Mouse (Mus musculus) kidney, postnatal 10 days (tissue): ENCODE data around the gene Gapdh.
"Not testable (repeated sequence)": the region's sequence is repeated elsewhere in the genome, so short reads cannot be mapped to it uniquely, and the experiment has no call there.

Experiments
- DNase-seq: peaks from one replicate; pipeline ENCODE4 v3.0.0; 2021; ENCODE audit warnings: mixed read lengths

The Gapdh gene

DNA sequence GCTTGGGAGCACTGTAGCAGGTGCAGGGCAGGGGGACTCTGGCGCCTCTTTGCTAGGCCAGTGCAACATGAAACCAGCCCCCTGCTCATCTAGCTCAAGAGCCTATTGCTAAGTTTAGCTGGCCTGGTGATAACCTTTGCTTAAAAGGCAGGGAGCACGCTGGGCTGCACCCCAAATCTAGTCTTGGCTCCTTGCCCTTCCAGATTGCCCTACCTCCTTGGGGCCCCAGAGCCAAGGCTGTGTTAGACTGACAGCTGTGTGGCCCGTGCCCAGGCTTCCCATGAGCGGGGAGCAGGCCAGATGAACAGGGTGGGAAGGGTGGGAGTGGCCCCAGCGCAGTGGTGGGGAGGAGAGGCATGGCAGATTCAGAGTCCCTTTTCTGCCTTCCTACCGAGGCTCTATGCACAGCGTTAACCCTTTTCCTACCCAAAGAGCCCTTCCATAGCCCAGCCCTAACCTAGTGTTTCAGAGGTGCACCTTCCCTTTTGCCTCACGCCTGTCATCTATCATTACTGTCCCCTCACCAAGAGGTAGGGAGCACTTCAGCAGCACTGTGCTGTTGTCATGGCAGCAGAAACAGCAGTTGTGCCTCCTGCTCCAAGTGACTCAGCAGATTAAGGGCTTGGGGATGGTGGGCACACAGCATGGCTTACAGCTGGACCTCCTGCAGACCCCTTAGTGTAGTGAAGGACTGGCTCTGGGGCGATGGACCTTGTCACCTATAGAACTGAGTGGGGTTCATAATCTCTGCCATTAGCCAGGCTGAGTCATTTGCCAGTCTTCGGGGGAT lies 789 bp upstream of the Gapdh start:
- DNase-seq, result peak; percentile 41

DNA sequence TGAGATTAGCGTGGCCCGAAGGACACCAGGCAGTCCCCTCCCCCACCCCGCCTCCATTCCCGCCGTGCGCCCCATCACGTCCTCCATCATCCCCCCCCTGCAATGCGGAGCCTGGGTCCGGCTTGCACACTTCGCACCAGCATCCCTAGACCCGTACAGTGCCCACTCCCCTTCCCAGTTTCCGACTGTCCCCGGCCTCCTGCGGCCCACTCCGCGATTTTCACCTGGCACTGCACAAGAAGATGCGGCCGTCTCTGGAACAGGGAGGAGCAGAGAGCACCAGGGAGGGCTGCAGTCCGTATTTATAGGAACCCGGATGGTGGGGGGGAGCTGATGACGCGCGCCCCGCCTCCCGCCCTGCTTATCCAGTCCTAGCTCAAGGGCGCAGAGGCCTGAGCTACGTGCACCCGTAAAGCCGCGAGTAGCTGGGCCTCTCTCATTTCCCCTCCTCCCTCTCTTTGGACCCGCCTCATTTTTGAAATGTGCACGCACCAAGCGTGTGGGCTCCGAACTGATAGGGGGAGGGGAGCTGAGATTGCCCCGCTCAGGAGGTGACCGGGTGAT lies 857 bp downstream of the Gapdh start:
- DNase-seq, result peak; percentile 98

DNA sequence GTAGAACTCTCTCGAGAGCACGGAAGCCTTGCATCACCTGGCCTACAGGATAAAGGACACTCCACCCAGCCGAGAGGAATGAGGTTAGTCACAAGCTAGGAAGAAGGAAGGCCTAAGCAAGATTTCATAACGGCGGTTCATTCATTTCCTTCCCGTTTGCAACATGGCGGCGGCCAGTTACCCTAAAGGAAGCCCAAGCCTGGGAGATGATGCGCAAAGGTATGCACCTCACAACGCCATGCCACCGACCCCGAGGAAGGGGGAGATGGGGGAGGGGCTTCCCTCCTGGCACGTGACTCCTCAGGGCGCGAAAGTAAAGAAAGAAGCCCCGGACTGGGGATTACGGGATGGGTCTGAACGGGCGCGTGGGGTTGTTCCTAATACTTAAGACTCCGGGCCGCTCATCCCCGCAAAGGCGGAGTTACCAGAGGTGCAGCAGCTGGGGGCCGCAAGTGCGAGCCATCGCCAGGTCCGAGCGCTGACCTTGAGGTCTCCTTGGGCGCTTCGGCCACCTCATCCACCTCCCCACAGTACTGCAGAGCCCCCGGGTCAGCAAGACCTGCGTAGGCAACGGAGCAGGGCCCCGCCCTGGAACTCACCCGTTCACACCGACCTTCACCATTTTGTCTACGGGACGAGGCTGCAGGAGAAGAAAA lies 1.5 kb downstream of the Gapdh start:
- DNase-seq, result peak; percentile 81

DNA sequence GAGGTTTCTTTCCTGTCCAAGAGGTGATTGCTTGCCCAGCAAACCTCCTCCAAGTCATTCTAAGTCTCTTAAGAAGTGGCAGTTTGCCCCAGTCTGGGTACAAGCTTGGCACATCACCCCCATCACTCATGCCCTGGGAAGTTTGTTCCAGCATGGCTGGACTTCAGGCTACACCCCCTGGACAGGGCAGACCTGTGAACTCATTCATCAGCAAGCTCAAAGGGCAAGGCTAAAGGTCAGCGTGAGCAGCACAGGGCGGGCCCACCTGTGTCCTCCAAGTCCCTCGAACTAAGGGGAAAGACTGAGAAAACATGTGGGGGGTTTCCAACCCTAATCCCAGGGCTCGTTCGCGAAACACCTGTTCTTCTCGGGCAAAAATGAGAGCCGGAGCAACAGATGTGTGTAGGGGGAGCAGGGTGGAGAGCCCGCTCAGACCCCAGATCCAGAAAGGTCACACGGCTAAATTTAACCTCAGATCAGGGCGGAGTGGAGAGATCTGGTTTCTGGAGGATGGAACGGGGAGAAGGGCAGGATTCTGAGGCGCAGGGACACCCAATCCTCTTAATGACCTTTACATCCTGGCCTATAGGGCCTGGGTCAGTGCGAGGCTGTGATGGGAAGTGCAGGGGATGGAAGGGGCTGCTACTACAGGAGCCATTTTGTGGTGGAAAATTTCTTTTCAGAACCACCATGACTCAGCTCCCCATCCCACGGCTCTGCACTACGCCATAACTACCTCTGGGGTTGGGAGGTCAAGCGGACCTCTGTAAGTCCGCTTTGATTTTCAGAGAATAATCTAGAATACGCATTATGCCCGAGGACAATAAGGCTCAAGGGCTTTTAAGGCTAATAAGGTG lies 2.2 kb downstream of the Gapdh start:
- peak; percentile 73 for DNase-seq

DNA sequence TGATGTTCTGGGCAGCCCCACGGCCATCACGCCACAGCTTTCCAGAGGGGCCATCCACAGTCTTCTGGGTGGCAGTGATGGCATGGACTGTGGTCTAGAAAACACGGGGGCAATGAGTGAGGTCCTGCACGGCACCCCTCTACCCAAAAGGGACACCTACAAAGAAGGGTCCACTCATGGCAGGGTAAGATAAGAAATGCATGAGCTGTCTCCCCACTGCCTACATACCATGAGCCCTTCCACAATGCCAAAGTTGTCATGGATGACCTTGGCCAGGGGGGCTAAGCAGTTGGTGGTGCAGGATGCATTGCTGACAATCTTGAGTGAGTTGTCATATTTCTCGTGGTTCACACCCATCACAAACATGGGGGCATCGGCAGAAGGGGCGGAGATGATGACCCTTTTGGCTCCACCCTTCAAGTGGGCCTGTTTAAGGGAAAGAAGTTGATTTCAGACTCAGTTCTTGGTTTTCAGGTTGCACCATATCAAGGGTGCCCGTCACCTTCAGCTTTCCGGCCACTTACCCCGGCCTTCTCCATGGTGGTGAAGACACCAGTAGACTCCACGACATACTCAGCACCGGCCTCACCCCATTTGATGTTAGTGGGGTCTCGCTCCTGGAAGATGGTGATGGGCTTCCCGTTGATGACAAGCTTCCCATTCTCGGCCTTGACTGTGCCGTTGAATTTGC lies 3.5 kb downstream of the Gapdh start:
- not testable (repeated sequence) for DNase-seq

DNA sequence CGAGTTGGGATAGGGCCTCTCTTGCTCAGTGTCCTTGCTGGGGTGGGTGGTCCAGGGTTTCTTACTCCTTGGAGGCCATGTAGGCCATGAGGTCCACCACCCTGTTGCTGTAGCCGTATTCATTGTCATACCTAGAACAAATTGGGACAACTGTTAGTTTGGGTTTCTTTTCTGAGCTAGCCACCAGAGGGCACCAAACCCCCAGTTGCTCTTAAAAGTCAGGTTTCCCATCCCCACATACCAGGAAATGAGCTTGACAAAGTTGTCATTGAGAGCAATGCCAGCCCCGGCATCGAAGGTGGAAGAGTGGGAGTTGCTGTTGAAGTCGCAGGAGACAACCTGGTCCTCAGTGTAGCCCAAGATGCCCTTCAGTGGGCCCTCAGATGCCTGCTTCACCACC lies 4.3 kb downstream of the Gapdh start:
- DNase-seq, result peak; percentile 81

DNA sequence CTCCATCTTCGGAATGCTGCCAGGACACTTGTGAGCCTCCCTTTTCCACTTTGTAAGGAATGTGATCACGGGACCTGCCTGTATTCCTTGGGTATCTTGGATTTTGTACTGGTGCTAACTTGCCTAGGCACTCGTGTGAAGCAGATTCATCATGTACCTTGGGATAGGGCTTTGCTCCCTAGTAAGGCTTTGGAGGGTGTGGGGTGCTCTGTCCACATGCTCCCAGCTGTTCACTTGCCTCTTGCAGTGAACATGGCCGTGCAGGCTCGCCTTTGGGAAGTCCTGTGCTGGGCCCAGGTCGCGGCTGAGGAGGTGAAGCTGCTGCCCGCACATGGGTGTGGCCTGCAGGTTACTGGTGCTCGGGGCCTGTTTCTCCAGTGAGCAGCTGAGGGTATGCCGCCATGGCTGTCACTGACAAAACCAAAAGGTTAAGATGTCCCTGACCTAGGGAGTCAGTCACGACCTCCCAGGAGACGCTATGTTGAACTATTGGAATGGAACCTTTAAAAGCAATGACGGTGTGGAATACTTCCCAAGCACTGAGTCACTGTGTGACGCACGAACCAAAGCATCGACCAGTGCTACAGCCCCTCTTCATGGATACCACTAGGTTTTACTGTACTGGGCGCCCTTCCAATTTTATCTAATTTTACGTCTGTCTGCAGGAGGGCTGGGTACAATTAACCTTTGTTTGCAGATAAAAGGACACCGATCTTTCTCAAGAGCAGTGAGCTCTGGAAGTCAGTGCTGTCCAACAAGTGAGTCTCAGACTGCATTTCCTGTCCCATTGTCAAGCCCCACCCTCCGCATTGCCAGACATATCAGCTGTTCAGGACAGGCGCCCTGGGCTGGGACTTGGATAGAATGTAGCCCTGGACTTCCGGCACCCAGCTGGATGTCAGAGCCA lies 5.2 kb downstream of the Gapdh start:
- DNase-seq, result peak; percentile 84

DNA sequence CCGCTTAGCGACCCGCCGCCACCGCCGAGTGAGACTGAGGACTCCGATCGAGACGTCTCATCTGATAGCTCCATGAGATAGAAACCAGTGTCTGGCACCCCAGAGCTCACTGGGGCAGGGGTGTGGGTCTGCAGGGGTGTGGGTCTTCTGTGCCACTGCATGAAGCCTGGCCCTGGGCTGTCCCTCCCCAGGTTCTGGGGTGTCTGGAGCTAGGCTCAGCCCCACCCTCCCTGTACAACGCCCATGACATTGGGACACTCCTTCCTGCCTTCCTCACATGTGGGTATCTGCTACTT lies 5.8 kb downstream of the Gapdh start:
- no peak for DNase-seq

DNA sequence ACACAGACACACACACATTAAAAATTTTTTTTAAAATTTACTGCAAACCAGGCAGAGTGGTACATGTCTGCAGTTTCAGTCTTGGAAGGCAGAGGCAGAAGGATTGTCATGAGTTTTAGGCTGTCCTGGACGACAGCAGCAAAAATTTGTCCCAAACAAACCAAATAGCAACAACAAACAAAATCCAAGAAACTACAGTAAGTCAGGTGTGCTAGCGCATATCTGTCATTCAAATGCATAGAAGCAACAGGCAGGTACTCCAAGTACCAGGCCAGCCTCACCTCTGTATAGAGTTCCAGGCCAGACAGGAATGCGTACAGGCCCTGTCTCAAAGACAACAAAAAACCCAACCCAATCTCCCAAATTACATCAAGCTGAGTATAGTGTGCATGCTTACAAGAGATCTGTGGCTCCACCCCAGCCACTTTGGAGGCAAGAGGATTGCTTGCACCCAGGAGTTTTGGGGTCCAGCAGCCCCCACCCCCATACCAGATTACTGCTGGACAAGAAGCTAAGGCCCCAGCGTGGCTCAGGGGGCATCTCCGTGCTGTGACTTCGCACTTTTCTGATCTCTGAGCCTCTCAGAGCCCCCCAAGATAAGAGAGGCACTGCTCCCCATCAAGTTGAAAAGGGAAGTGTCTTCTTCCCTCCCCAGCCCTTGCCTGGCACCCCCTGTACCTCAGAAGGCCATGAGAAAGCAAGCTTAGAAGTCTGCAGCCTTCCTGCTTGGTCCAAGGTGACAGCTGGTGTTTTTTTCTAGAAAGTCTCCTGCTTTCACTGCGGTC lies 6.3 kb downstream of the Gapdh start:
- DNase-seq, result no peak

DNA sequence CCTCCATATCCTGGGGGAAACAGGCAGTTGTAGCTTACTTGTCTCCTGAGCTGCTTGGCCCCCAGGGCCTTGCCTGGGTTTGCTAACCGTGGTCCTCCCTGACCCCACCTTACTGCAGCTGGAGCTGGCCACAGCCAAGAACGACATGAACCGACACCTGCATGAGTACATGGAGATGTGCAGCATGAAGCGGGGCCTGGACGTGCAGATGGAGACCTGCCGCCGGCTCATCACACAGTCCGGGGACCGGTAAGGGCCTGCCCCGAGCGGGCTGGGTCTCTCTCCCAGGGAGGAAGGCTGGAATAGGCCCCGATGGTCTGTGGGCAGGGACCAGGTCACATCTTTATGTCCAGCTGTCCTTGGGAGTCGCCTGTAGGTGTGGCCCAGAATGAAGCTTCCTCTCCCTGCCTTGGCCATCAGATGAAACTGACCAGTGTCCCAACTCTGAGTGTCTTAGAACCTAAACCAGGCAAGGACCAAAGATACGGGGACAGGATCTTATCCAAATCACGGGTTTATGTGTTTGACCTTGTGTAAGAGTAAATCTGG lies 7.2 kb downstream of the Gapdh start:
- no peak for DNase-seq

DNA sequence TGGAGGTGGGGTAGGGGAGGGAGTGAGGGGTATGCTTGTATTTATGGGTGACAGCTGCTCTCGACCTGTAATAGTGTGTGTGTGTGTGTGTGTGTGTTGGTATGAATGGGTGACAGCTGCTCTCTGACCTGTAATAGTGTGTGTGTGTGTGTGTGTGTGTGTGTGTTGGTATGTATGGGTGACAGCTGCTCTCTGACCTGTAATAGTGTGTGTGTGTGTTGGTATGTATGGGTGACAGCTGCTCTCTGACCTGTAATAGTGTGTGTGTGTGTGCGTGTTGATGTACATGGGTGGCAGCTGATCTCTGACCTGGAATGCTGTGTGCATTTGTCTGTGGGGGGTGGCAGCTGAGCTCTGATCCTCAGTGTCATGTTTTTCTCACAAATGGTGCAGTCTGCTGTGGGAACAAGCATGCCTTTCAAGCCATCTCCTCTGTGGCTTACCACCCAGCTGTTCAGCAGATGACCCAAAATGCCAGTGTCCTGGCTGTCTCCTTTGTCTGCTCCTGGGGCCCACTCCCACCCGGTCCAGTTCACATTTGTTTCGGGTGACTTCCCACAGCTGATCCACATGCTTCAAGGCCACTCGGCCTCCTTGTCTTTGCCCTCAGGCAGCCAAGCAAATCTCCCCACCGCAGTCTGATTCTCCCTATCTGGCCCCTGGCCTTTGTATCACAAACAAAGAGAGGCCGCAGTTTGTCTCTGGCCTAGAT lies 9.2 kb downstream of the Gapdh start:
- DNase-seq, result no peak

DNA sequence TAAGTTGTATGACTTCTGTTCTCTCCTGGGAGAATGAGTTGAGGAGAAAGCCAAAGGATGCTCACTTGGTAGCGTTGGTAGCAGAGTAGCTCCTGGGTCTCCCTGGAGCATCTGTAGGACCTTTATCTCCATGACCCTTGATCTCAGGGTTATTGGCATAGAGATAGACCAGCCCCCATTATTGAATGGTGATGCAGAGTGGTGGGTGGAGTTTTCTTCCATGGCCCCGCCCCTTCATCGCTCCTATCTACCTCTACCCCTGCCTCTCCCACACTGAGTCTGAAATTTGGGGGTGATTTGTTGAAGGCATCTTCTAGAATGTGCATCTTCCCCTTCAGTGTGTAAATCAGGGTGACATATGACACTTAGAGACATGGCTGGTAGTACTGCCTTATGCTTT lies 9.8 kb downstream of the Gapdh start:
- no peak for DNase-seq

DNA sequence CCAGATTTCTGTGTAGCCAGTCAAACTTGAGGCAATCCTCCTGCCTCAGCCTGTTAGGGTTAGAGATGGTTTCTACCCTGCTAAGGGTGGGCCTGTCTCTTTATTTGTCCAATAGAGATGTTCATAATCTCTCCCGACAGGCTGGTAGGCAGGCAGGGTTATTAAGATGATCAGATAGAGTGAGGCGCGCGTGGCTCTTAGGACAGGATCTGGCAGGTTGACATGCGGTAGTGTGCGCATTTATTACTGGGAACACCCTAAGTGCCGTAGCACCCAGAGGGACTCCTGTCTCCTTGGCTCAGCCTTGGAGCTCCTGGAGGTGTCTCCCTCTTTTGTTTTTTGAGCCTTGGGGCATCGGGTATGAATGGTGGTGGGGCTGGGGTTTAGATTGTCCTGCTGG lies 11.0 kb downstream of the Gapdh start:
- DNase-seq, result no peak

DNA sequence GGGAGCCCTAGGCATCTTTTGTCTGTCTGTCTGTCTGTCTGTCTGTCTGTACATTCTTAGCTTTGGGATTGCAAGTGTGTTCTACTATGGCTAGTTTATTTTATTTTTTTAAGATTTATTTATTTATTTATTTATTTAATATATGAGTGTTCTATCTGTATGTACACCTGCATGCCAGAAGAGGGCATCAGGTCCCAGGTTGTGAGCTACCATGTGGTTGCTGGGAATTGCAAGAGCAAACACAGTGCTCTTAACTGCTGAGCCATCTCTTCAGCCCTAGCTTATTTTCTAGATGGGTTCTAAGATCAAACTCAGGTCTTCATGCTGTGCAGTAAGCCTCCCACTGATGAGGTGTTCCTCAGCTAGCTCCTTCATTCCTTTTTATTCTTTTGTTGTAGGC lies 11.7 kb downstream of the Gapdh start:
- peak; percentile 41 for DNase-seq

DNA sequence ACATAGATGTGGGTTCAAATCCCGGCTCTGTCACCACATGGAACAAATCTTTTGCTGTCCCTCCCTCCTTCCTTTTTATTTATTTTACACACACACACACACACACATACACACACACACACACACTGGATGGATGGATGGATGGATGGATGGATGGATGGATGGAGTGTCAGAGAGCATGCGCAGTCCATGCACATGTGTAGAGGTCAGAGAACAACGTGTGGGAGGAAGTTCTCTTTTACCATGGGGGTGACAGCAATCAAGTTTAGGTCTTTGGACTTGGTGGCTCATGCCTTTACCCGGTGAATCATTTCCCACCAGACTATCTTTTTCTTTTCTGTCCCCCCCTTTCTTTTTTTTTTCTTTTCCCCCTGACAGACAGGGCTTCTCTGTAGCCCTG lies 12.6 kb downstream of the Gapdh start:
- DNase-seq, result no peak

DNA sequence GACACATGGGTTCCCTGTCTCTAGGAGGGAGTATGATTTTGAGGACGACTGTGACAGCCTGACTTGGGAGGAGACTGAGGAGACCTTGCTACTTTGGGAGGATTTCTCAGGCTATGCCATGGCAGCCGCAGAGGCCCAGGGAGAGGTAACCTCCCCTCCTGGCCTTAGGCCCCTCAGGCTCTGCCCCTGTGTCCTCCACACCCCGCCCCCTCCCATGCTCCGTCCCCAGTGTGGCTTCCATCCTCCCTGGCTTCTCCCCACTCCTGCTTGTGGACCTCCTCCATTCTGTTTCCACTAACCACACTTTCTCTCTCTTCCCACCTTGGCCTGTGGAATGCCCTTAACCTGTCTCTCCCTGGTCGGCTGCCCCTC lies 13.3 kb downstream of the Gapdh start:
- no peak for DNase-seq

DNA sequence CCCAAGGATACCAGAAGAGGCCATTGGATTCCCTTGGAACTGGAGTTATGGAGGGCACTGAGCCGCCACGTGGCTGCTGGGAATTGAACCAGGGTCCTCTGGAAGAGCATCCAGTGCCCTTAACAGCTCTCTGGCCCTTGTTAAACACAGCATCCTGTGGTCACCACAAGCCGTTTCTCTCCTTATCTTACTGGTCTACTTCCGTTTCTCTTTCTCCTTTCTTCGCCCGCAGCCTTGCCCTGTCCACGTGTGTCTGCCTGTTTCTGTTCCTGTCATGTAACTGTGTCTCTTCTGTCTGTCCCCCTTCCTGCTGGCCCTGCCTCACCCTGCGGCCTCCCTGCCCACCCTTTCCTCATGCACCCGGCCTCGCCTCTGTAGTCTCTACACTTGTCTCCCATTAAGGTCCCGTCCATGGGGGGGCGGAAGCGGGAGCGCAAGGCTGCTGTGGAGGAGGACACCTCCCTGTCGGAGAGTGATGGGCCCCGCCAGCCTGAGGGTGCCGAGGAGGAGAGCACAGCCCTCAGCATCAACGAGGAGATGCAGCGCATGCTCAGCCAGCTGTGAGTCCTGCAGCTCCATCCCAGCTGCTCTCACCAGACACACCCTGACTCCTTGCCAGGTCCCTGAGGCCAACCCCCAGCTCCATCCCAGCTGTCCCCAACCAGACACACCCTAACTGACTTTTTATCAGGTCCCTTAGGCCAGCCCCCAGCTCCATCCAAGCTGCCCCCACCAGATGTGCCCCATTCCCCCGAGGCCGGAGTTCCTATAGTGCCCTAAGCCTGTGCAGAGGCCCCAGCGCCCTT lies 13.9 kb downstream of the Gapdh start:
- peak; percentile 37 for DNase-seq

DNA sequence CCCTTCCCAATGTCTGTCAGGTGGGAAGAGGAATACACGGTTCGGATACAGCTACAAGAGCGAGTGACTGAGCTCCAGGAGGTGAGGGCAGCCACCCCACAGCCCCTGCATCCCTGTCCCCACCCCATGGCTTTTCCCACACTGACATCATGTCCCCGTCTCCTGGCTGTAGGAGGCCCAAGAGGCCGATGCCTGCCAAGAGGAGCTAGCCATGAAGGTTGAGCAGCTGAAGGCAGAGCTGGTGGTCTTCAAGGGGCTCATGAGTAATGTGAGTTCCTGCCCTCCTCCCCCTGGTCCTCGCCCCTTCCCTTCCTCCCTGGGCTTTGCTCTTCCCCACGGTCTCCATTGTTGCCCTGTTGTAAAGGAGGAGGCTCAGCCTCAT lies 16.7 kb downstream of the Gapdh start:
- no peak for DNase-seq

DNA sequence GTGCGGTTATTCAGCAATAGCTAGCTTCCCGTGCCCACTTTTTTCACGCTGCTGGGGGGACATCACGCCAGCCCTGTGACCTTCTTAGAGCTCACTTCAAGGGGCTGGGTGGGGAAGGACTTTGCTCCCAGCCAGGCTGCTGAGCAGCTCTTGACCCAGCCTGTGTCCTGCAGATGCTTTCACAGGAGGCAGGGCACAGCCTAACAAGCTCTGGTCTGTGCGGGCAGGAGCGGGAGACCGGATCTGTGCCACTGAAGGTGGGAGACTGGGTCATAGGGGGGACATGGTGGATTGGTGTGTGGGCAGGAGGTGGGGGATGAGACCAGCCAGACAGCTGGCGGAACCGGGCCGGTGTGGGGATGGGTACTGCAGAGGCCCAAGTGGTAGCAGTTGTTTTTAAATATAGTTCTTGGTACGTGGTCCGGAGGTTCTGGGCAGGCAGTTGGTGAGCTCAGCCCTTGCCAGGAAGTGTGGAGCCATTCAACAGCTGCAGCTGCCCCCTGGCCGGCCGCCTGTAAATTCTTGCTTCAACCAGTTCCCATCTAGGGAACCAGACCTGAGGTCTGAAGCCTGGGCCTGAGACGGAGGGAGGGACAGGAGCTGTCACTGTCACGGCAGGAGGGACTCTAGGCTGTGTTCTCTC lies 17.2 kb downstream of the Gapdh start:
- DNase-seq, result peak; percentile 80
